Mouse (Mus musculus) urinary bladder, postnatal 25 days (tissue): ENCODE measurements around the gene Gm11444.
A peak's percentile ranks its signal among the peaks of the same experiment; 100 is the strongest.

Source experiments
- DNase-seq: peaks from one replicate; pipeline ENCODE4 v3.0.0; 2022; ENCODE audit warnings: low spot score

The Gm11444 gene

DNA sequence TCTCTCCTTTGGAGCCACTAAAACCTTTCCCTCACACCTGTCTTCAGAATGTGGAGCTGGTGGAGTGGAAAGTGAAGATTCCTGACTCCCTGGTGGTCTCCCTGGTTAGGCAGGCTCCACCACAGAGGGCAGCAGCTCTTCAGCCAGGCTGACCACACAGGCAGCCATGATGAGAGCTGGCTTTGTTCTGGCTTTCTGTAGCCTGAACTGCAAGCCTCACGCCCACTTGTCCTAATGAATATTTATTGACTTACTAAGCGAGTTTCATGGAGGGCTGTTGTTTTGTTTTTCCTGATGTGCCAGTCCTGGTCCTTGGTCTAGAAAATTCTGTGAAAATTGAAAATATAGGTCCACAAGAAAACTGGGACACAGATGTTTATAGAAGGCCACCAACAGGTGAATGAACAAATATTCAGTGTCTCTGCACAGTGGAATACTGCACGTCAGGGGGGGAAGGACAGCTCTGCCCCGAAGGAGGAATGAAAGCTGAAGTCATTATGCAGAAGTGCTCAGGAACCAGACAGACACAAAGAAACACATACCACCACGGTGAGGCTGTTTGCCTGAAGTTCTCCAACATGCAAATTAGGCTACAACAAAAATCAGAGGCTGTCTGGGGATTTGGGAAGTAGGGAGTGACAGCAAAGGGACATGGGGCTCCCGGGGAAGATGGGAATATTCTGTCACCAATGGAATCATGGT, 8.0 kb upstream of the Gm11444 start:
- no peak for DNase-seq

DNA sequence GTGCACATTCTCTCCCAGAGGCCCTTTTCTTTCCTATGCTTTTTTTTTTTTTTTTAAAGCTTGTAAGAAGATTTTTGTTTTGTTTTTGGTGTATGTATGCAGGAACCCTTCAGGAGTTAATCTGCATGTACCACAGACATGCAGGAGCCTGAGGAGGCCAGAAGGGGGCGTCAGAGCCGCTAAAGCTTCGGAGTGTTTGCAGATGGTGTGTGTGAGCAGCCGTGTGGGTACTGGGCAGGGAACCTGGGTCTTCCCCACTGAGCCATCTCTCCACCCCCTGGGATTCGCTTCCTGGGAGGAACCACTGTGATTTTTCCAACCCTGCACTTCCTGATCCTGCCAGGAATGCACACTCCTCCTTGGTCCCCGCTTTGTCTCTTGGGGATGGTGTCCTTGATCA, 625 bp upstream of the Gm11444 start:
- DNase-seq = no peak

DNA sequence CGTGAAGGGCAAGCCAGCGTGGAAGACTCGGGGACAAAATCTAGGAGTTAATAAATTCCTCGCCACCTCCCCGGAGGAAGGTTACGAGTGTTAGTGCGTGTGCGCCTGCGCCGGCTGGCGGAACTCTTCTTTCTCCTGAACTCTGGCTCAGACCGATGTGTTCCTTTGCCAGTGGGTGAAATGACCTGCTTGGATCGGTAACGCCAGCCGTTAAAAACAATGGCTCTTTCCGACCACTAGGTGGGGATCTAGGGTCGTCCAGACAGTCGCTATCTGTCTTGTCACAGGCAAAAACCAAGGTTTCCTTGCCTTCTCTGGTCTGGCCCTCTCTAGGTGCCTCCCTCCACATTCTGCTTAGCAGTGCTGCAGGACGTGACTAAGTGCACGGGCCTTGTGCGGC, 1.1 kb downstream of the Gm11444 start:
- DNase-seq = peak; percentile 54

DNA sequence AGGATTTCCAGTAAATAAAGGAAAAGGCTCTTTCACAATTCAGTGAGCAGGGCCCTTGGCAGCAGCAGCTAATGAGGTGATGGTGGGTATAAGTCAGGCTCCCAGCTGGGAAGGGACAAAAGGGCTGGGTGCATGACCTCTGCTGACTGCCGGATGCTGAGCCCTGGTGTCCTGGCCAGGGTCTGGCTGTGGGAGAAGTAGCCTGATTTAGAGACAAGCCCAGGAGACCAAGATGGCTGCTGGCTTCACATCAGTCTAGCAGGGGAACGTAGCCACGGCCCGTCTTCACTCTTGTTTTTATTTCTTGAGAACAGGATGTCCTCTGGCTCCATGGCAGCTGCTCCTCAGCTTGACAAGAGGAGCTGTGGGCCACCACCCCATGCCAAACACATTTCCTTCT, 3.6 kb downstream of the Gm11444 start:
- peak; percentile 4 for DNase-seq

DNA sequence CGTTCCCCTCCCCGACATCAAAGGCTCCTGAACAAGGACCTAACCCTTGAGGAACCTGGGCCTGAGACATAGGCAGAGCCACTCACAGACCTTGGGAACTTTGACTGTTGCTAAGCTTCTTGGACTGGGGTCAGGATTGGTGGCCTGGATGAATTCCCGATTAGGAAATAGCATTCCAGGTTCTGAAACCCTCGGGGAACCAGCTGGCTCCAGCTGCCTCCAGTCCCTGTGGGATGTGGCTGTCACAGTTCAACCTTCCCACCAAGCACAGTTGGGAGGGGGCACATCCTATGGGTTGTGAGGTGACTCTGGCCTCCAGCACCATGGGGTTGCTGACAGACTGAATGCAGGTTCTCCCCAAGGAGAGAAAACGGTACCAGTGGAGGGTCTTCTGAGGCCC, 4.2 kb downstream of the Gm11444 start:
- peak; percentile 19 for DNase-seq

DNA sequence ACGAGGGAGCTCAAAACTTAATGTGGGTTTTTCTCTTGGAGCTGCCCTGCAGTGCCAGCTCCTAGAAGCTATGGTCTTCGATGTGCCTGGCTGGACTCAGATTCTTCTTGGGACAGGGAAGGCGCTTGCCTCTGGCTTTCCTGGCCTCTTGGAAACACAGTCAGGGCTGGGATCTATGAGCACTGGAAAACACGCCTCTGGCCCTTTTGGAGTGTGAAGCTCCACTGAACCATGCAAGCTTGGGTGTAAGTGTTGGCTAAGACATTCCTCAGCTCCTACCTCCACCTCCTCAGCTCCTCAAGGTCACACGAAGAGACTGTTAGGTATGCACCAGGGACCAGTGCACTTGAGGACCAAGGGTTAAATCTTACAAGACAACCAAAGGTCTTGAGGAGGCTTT, 5.2 kb downstream of the Gm11444 start:
- no peak for DNase-seq

DNA sequence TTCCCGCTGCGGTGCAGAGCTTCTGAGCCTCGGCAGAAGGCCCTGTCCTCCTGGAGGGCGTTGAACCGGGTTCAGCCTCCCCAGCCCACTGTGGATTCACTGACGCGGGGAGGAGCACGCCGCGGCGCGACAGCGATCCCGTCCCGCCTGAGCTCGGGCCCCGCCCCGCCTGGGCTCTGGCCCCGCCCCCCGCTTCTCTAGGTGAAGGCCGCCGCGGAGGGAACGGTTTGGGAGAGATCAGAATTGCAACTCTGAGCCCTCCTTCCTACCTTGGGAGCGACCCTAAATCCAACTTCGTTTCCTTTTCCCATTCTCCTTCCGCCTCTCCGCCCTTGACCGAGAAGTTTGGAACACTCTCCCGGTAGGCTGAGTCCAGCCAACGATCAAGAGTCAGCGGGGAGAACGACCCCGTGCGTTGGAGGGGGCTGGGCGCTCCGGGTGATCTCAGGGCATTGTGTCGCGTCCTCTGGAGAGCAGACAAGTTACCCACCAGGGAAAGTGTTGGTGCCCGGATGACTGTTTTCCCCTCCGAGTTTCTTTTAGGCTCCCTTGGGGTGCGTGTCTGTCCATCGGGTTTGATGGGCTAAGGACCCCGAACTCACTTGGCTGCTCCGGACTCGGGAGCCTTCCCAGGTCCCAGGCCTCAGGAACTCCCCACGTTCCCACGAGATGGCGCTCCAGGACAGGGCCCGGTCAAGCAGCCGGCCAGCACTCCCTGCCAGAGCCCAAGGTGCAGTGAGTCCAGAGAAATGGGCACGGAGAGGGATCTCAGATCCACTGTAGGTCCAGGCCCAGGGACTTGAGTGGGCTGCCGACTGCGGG, 5.8 kb downstream of the Gm11444 start:
- DNase-seq = peak; percentile 91

DNA sequence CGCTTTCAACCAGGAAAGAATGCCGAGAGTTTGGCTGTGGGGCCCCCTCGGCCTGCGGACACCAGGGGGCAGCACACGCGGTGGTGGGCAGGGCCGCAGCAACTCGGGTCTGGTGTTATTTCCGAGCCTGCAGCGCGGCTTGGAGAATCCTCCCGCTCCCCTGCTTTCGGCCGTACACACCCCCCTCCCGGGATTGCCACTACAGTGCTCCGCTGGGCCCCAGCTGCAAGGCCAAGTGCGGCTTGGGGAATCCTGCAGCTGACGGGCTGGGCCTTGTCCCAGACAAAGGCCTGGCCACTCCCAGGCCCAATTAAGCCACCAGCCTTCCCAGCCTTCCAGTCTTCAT, 6.8 kb downstream of the Gm11444 start:
- DNase-seq = peak; percentile 82

DNA sequence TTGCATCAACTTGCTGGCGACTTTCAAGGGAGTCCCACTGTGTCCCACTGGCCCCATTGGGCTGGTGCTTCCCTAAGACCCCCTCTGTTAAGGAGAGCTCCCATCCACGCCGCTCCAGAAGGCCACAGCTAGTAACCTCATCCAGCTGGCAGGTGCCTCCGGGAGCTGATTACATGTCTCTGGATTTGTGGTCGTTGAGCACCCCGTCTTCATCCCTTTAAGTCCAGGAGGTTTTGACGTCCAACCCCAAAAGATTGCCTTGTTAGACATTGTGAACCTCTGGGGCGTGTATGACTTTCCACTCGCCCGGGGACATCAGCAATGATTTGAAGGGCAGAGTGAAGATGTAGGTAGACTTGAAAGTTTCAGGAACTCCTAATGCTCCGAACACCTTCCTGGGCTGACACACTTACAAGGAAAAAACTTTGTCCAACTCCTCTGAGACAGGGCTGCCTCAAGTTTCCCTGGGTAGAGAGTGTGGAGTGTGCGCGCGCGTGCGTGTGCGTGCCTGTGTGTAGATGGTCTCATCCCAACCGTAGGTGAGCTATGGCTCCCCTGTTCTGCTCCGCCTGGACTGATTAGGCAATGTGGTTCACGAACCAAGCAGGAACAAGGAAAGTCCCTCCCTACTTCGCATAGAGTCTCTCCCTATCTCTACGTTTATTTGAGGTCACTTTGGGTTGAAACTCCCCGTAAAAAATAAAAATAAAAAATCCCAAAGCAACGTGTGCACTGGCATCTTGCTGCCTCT, 7.4 kb downstream of the Gm11444 start:
- DNase-seq = peak; percentile 34

DNA sequence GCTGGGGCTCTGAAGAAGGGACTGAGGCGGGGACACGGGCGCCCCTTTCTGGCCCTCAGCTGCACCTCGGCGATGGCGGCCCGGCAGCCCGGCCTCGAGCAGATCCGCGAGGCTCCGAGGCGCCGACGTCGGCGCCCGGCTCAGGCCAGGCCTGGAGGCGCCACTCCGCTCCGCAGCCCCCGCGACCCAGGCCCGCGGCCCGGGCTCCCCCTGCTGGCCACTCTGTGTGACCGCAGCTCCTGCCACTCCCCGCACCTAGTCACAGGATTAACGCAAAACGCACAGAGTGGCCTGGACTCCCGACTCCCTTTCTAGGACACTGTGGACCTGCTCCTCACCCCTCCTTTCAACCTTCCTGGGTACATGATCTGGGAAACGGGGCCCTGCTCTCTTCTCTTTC, 8.2 kb downstream of the Gm11444 start:
- DNase-seq = peak; percentile 71

DNA sequence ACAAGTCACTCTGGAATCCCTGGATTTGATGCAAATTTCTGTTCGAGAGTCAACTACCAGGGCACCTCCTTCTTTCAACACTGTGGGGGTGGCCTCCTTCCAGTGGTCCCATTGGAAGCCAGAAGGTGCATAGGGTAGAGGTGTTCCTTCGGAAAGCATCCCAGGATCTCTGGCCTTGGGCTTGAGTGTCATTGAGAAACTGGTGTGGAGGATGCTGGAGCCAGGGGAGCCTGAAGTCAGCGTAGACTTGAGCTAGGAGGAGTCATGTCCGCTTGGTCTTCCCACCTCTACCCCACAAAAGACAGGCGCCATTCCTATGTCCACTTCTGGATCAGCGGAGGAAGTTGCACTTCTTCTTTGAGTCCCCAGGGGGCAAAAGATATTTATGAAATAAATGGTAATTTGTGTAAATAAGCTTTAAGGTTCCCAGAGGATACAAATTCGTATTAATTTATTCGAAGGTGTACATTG, 8.9 kb downstream of the Gm11444 start:
- peak; percentile 10 for DNase-seq

DNA sequence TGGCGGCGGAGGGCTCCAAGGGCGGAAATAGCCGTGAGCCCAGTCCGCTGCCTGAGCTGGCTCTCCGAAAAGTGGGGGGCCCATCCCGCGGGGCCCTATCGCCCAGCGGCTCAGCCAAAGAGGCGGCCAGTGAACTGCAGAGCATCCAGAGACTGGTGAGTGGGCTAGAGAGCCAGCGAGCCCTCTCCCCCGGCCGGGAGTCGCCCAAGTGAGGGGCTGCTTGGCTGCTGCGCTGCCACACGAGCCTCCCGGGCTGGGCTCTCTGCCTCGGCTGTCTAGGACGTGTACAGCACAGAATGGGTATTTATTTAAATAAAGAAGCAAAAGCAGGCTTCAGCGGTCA, 9.4 kb downstream of the Gm11444 start:
- peak; percentile 28 for DNase-seq

DNA sequence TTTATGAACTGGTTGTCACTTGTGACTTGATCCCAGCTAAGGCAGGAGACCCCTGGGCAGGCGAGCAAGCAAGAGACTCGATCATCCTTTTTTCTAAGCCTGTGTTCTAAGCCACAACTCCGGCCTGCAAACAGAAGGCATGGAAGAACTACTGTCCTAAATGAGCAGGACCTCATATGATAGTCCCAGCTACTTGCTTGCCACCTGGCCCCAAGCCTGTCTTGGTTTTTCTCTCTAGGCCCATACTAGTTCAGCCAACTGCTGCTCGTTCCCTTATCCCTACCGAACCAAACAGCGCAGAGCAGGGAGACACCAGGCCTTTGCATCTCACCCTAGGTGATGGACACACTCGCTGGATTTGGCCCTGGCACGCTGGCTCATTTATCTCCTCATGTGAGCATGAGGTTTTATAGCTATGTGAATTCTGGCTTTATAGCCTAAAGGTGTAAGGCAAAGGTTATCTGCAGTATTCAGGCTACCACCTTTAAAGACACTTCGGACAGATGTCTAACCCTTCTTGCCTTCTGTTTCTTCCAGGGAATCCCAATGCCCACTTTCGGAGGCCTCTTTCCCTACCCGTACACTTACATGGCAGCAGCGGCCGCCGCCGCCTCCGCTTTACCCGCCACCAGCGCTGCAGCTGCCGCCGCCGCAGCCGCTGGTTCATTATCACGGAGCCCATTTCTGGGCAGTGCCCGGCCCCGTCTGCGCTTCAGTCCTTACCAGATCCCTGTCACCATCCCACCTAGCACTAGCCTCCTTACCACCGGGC, 9.9 kb downstream of the Gm11444 start:
- peak; percentile 27 for DNase-seq

DNA sequence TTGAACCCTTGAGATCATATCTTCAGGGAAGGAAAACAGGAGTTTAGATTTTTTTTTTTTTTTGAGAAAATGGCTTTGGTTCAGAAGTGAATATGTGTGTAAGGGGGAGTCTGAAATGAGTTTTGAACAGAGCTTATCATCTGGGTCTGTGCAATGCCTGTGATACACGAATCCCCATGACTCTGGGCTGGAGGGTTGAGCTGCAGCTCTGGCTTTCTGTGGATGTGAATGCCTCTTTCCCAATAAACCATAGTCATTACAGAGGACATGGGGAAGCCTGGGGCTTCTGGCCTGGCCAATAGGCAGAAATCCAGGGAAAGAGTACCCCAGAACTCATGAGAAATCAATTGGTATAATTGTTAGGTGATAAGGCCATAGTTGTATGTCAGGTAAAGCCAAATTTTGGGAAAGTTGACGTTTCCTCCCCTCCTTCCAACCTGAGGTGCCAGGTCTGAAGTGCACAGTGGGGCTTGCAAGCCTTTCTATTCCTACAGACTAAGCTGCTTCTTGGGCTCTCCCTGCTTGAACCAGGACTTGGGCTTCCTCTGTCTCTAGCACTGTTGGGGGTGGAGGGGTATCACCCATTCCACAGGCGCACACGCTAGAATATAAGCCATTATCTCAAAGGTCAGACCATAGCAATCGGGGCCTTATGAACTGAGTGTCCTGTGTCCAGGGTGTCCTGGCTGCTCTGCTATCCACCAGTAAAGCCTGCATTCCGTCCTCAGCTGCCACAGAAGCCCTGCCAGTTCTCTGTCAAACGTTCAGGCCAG, 10.7 kb downstream of the Gm11444 start:
- peak; percentile 7 for DNase-seq

DNA sequence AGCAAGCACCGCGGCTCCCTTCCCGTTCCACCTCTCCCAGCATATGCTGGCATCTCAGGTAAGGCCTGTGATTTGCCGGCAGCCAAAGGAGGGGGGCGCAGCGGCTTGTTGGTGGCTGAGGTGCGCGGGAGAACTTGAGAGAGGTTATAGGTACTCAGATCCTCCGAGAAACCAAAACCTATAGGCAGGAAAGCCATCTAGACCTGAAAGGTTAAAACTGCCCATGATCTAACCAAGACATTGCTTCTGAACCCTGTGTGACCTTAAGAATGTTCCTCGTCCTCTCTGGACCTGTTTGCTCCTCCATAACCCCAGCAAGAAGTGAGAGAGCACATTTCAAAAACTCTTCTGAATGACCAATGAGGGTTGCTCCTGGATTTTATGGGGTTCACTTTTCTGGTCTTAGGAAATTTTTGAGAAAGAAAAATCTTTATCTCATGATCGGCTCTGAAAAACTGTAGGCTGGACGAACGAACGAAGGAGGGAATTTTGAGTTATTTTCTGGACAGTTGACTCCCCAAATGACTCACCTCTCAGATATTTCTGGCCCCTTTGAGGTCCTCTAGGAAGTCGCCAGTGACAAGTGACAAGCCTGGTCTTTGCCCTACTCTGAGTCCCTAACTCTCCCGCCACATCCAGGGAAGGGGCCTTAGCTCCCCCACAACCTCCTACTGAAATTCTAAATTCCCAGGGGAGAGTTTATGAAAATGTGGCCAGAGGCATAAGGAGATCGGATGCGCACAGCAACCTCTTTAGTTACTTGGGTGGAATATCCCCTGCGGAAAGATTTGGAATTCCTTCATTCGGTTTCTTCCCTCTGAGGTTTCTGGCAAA, 11.5 kb downstream of the Gm11444 start:
- peak; percentile 19 for DNase-seq

DNA sequence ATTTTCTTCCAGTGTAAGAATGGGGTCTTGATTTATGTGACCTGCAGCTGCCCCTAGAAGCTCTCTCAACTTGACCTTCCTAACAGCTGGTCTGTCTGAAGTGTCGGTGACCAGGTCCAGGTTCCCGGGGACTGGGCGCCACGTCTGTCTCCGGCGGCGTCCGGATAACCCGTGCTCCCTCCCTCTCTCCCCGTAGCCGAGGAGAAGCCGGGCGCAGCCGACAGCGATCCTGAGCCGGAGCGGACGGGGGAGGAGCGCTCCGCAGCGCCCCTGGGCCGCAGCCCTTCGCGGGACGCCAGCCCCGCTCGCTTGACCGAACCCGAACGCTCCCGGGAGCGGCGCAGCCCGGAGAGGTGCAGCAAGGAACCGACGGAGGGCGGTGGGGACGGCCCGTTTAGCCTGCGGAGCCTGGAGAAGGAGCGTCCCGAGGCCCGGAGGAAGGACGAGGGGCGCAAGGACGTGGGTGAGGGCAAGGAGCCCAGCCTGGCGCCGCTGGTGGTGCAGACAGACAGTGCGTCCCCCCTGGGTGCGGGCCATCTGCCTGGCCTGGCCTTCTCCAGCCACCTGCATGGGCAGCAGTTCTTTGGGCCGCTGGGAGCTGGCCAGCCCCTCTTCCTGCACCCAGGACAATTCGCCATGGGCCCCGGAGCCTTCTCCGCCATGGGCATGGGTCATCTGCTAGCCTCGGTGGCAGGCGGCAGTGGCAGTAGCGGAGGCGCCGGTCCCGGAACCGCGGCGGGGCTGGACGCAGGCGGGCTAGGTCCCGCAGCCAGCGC, 12.3 kb downstream of the Gm11444 start:
- DNase-seq = peak; percentile 36

DNA sequence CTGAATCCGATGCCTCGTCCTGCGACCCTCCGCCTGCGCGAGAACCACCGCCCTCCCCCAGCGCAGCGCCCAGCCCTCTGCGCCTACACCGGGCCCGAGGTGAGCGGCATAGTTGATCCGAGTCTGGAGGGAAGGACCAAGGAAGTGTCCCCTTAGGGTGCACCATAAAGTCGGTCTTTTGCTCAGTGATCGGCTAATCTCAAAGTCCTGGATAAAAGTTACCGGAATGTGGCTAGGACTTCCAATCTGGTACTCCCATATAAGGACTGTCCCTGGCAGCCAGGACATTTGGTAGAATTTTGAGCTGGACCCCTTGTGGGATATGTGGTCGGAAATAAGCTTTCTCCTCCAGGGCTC, 12.9 kb downstream of the Gm11444 start:
- no peak for DNase-seq

DNA sequence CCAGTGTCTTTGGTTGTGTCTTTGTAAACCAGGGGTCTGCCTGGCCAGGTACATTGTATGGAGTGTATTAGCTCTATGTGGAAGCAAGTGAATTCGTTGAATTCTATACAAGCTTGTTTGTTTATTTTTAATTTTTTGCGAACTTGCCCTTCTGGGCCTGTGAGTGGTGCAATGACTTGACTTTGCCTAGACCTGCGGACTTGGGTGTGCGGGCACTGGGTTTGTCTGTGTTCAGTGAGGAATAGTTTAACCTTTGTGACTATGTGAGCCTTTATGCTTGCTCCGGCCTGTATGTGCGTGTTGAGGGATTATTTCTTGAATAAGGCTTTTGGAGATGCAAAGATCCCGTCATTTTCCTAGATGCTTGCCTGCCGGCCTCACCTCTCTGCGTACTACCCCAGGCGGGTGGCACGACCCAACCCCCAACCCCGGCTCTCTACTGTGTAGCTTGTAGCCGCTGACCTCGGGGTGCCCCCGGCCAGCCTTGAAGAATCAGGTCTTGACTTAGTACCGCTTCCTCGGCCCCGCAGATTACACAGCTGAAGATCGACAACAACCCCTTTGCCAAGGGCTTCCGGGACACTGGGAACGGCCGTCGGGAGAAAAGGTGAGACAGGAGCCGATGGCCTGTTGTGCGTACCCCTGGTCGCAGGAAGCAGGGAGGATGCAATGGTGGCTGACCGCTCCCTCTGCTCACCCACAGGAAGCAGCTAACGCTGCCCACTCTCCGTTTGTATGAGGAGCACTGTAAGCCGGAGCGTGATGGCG, 13.4 kb downstream of the Gm11444 start:
- peak; percentile 37 for DNase-seq
